Mouse (Mus musculus): ENCODE measurements around the gene Zfp853. TPM values are rescaled to one million over a fixed set of nuclear protein-coding genes. Genes with fewer than 3 reads are reported as not detected.

Zfp853 gene
- polyA plus RNA-seq, 1 experiment from 2014 or later, result not detected

- H3K9ac ChIP-seq (ENCODE audit: low read length), result no peak overlapping the region
- no peaks in the 10 kb centered on the region for H3K27me3 ChIP-seq (ENCODE audit: control insufficient read depth, insufficient read depth, low read length)
- no peak overlapping the region for H3K27ac ChIP-seq (replicated peaks in 1 of 2; ENCODE audit: control insufficient read depth in 1 of 2, insufficient read depth in 1 of 2, low read depth in 2 of 2, low read length in 2 of 2)
- 55% methylated on average over 1 of the region's 1 CpGs for WGBS
- no peaks in the 10 kb centered on the region for H3K9me3 ChIP-seq (ENCODE audit: control insufficient read depth, low read length)
- H3K36me3 ChIP-seq (ENCODE audit: control insufficient read depth, insufficient read depth, low read length), result peaks cover 40% of the 10 kb centered on the region
- peaks cover 14 to 21% of the 10 kb centered on the region in 2 experiments for H3K4me1 ChIP-seq (ENCODE audit: control insufficient read depth in 2 of 2, insufficient read depth in 2 of 2, low read length in 2 of 2)
- H3K4me3 ChIP-seq (ENCODE audit: control insufficient read depth in 1 of 2, insufficient read depth in 1 of 2, low read depth in 1 of 2, low read length in 2 of 2), result no peak overlapping the region
- ATAC-seq (ENCODE audit: insufficient number of reproducible peaks, insufficient read depth, low FRiP score, low read depth), result no peak
- H3K4me2 ChIP-seq (ENCODE audit: low read length), result no peak overlapping the region
Measured at GRCm38 (mm10) chr5:143265409-143265808, 28.0 kb downstream of the Zfp853 start.

- H3K9ac ChIP-seq (ENCODE audit: low read length), result no peak overlapping the region
- no peak overlapping the region for H3K4me3 ChIP-seq (ENCODE audit: control insufficient read depth in 1 of 2, insufficient read depth in 1 of 2, low read depth in 1 of 2, low read length in 2 of 2)
- no peak overlapping the region for H3K4me2 ChIP-seq (ENCODE audit: low read length)
- no peak overlapping the region for H3K27ac ChIP-seq (replicated peaks in 1 of 2; ENCODE audit: control insufficient read depth in 1 of 2, insufficient read depth in 1 of 2, low read depth in 2 of 2, low read length in 2 of 2)
- H3K27me3 ChIP-seq (ENCODE audit: control insufficient read depth, insufficient read depth, low read length), result no peaks in the 10 kb centered on the region
- H3K4me1 ChIP-seq (ENCODE audit: control insufficient read depth in 2 of 2, insufficient read depth in 2 of 2, low read length in 2 of 2), result peaks cover 11 to 18% of the 10 kb centered on the region in 2 experiments; a peak in 3 of 4 replicates
- ATAC-seq (ENCODE audit: insufficient number of reproducible peaks, insufficient read depth, low FRiP score, low read depth), result no peak
- WGBS, result 77% methylated on average over 10 of the region's 10 CpGs
- H3K36me3 ChIP-seq (ENCODE audit: control insufficient read depth, insufficient read depth, low read length), result peaks cover 45% of the 10 kb centered on the region
- H3K9me3 ChIP-seq (ENCODE audit: control insufficient read depth, low read length), result no peaks in the 10 kb centered on the region
Measured at GRCm38 (mm10) chr5:143264689-143265088, 28.7 kb downstream of the Zfp853 start.

- no peak for ATAC-seq (ENCODE audit: insufficient number of reproducible peaks, insufficient read depth, low FRiP score, low read depth)
- no peak overlapping the region for H3K4me2 ChIP-seq (ENCODE audit: low read length)
- H3K4me1 ChIP-seq (ENCODE audit: control insufficient read depth in 2 of 2, insufficient read depth in 2 of 2, low read length in 2 of 2), result peaks cover 5 to 10% of the 10 kb centered on the region in 2 experiments; a peak in 2 of 4 replicates
- peaks cover 17% of the 10 kb centered on the region for H3K27me3 ChIP-seq (ENCODE audit: control insufficient read depth, insufficient read depth, low read length)
- no peak overlapping the region for H3K9ac ChIP-seq (ENCODE audit: low read length)
- H3K4me3 ChIP-seq (ENCODE audit: control insufficient read depth in 1 of 2, insufficient read depth in 1 of 2, low read depth in 1 of 2, low read length in 2 of 2), result no peak overlapping the region
- H3K36me3 ChIP-seq (ENCODE audit: control insufficient read depth, insufficient read depth, low read length), result peaks cover 51% of the 10 kb centered on the region
- no peak overlapping the region for H3K27ac ChIP-seq (replicated peaks in 1 of 2; ENCODE audit: control insufficient read depth in 1 of 2, insufficient read depth in 1 of 2, low read depth in 2 of 2, low read length in 2 of 2)
- 88% methylated on average over 8 of the region's 8 CpGs for WGBS
- no peaks in the 10 kb centered on the region for H3K9me3 ChIP-seq (ENCODE audit: control insufficient read depth, low read length)
Measured at GRCm38 (mm10) chr5:143261636-143262035, 31.8 kb downstream of the Zfp853 start.

GRCm38 (mm10) chr5:143255802-143256201 is 37.6 kb downstream of the Zfp853 start:
- 89% methylated on average over 5 of the region's 5 CpGs for WGBS
- ATAC-seq (ENCODE audit: insufficient number of reproducible peaks, insufficient read depth, low FRiP score, low read depth), result no peak

GRCm38 (mm10) chr5:143255131-143255519 is 38.3 kb downstream of the Zfp853 start:
- peaks cover 22% of the 10 kb centered on the region for H3K36me3 ChIP-seq (ENCODE audit: control insufficient read depth, insufficient read depth, low read length)
- no peaks in the 10 kb centered on the region for H3K9me3 ChIP-seq (ENCODE audit: control insufficient read depth, low read length)
- H3K4me2 ChIP-seq (ENCODE audit: low read length), result 0 out of 2 replicates have a peak overlapping the region, but pooled peaks have one; percentile 80
- H3K27ac ChIP-seq (replicated peaks in 1 of 2; ENCODE audit: control insufficient read depth in 1 of 2, insufficient read depth in 1 of 2, low read depth in 2 of 2, low read length in 2 of 2), result no peak overlapping the region
- ATAC-seq (ENCODE audit: insufficient number of reproducible peaks, insufficient read depth, low FRiP score, low read depth), result no peak
- peak overlapping the region in 1 of 2 experiments; percentile 46; a peak in 1 of 4 replicates for H3K4me3 ChIP-seq (ENCODE audit: control insufficient read depth in 1 of 2, insufficient read depth in 1 of 2, low read depth in 1 of 2, low read length in 2 of 2)
- peaks cover 2 to 21% of the 10 kb centered on the region in 2 experiments; a peak in 3 of 4 replicates for H3K4me1 ChIP-seq (ENCODE audit: control insufficient read depth in 2 of 2, insufficient read depth in 2 of 2, low read length in 2 of 2)
- WGBS, result 27% methylated on average over 24 of the region's 24 CpGs
- H3K9ac ChIP-seq (ENCODE audit: low read length), result no peak overlapping the region
- H3K27me3 ChIP-seq (ENCODE audit: control insufficient read depth, insufficient read depth, low read length), result peaks cover 77% of the 10 kb centered on the region

More at GRCm38 (mm10) chr5:143255802-143256201, 37.6 kb downstream of the Zfp853 start:
- Histone ChIP-seq H3K4me3 (ENCODE audit: control insufficient read depth in 1 of 2, insufficient read depth in 1 of 2, low read depth in 1 of 2, low read length in 2 of 2) (no peak overlapping the region), H3K4me1 (ENCODE audit: control insufficient read depth in 2 of 2, insufficient read depth in 2 of 2, low read length in 2 of 2) (peaks cover 2 to 21% of the 10 kb centered on the region in 2 experiments; a peak in 3 of 4 replicates), H3K9ac (ENCODE audit: low read length) (no peak overlapping the region), H3K27ac (replicated peaks in 1 of 2; ENCODE audit: control insufficient read depth in 1 of 2, insufficient read depth in 1 of 2, low read depth in 2 of 2, low read length in 2 of 2) (no peak overlapping the region), H3K9me3 (ENCODE audit: control insufficient read depth, low read length) (no peaks in the 10 kb centered on the region), H3K27me3 (ENCODE audit: control insufficient read depth, insufficient read depth, low read length) (peaks cover 75% of the 10 kb centered on the region), H3K36me3 (ENCODE audit: control insufficient read depth, insufficient read depth, low read length) (peaks cover 28% of the 10 kb centered on the region), H3K4me2 (ENCODE audit: low read length) (no peak overlapping the region)

- peak overlapping the region; percentile 80 for H3K4me2 ChIP-seq (ENCODE audit: low read length)
- peak overlapping the region in 1 of 2 experiments; percentile 46; a peak in 2 of 4 replicates for H3K4me3 ChIP-seq (ENCODE audit: control insufficient read depth in 1 of 2, insufficient read depth in 1 of 2, low read depth in 1 of 2, low read length in 2 of 2)
- H3K9me3 ChIP-seq (ENCODE audit: control insufficient read depth, low read length), result no peaks in the 10 kb centered on the region
- no peak overlapping the region for H3K9ac ChIP-seq (ENCODE audit: low read length)
- H3K27me3 ChIP-seq (ENCODE audit: control insufficient read depth, insufficient read depth, low read length), result peaks cover 77% of the 10 kb centered on the region
- H3K27ac ChIP-seq (replicated peaks in 1 of 2; ENCODE audit: control insufficient read depth in 1 of 2, insufficient read depth in 1 of 2, low read depth in 2 of 2, low read length in 2 of 2), result no peak overlapping the region
- WGBS, result 14% methylated on average over 66 of the region's 66 CpGs
- H3K4me1 ChIP-seq (ENCODE audit: control insufficient read depth in 2 of 2, insufficient read depth in 2 of 2, low read length in 2 of 2), result peaks cover 2 to 21% of the 10 kb centered on the region in 2 experiments; a peak in 3 of 4 replicates
- H3K36me3 ChIP-seq (ENCODE audit: control insufficient read depth, insufficient read depth, low read length), result peaks cover 20% of the 10 kb centered on the region
- ATAC-seq (ENCODE audit: insufficient number of reproducible peaks, insufficient read depth, low FRiP score, low read depth), result no peak
Measured at GRCm38 (mm10) chr5:143254487-143255130, 38.8 kb downstream of the Zfp853 start.

GRCm38 (mm10) chr5:143253881-143254486 is 39.4 kb downstream of the Zfp853 start:
- ATAC-seq (ENCODE audit: insufficient number of reproducible peaks, insufficient read depth, low FRiP score, low read depth), result no peak

More at GRCm38 (mm10) chr5:143253881-143254486, 39.4 kb downstream of the Zfp853 start:
- H3K36me3 ChIP-seq (ENCODE audit: control insufficient read depth, insufficient read depth, low read length), result peaks cover 20% of the 10 kb centered on the region
- H3K4me1 ChIP-seq (ENCODE audit: control insufficient read depth in 2 of 2, insufficient read depth in 2 of 2, low read length in 2 of 2), result peaks cover 2 to 21% of the 10 kb centered on the region in 2 experiments; a peak in 3 of 4 replicates
- H3K4me2 ChIP-seq (ENCODE audit: low read length), result peak overlapping the region; percentile 80
- no peak overlapping the region for H3K27ac ChIP-seq (replicated peaks in 1 of 2; ENCODE audit: control insufficient read depth in 1 of 2, insufficient read depth in 1 of 2, low read depth in 2 of 2, low read length in 2 of 2)
- WGBS, result 5% methylated on average over 80 of the region's 81 CpGs
- peak overlapping the region; percentile 21; the same call in 1 of the 2 replicates for H3K9ac ChIP-seq (ENCODE audit: low read length)
- H3K9me3 ChIP-seq (ENCODE audit: control insufficient read depth, low read length), result no peaks in the 10 kb centered on the region
- H3K4me3 ChIP-seq (ENCODE audit: control insufficient read depth in 1 of 2, insufficient read depth in 1 of 2, low read depth in 1 of 2, low read length in 2 of 2), result peak overlapping the region; percentile 29 to 46
- peaks cover 77% of the 10 kb centered on the region for H3K27me3 ChIP-seq (ENCODE audit: control insufficient read depth, insufficient read depth, low read length)

Measured in heart, embryonic 14.5 days (tissue).